Mouse (Mus musculus): ENCODE results near the gene Cryab.

- TF ChIP-seq CTCF (IDR thresholded peaks at IDR 0.05; ENCODE audit: low read depth) (peak; percentile 82), EP300 (IDR thresholded peaks at IDR 0.05; ENCODE audit: low read depth) (no peak)
Measured at GRCm38 (mm10) chr9:50734989-50735388, 16.1 kb upstream of the Cryab start.
